Mouse (Mus musculus): ENCODE measurements around the gene Maob.

DNA sequence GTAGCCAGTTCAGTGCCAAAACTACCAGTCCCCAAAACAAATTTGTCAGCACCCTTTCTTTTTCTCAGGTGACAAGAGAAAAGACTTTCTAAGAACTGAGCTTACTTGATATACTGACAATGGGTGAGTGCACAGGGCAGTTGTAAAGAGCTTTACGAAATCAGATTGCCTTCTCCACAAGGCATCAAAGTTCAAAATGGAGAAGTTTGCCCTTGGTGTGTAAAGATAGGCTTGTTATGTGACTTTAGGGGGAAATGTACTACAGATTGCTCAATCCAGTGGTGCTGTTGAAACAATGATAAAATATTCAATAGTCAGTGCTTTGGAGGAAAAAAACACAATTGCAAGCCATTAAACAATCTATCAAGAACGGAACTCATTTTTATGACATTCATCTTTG lies 24.3 kb upstream of the Maob start:
- no peak for TF ChIP-seq CTCF (conservative IDR thresholded peaks at IDR 0.05; ENCODE audit: low read length)
- TF ChIP-seq POU5F1 (IDR thresholded peaks at IDR 0.05; ENCODE audit: borderline replicate concordance, low read length) = no peak

Measured in E14TG2a.4 (cell line).